Mouse (Mus musculus) cortical plate, adult 2 months (tissue): ENCODE data around the gene Pmm2. TPM values are rescaled to one million over a fixed set of nuclear protein-coding genes. Genes with fewer than 3 reads are reported as not detected.

Source experiments
- H3K27ac ChIP-seq: fragments of 200-500 bp; 2 replicates; pipeline ENCODE4 v1.5.1; 2012; ENCODE audit warnings: low read length, control low read depth, inconsistent platforms; ENCODE audit not compliant: insufficient read depth
- H3K4me1 ChIP-seq: fragments of 200-500 bp; 2 replicates; pipeline ENCODE4 v1.6.1; 2011; ENCODE audit warnings: low read length; ENCODE audit not compliant: control insufficient read depth, insufficient read depth
- H3K4me3 ChIP-seq: fragments of 200-500 bp; 2 replicates; pipeline ENCODE4 v1.5.1; 2011; ENCODE audit warnings: mild to moderate bottlenecking, low read length, control low read depth; ENCODE audit not compliant: insufficient read depth
- CTCF ChIP-seq: fragments of 200-500 bp; IDR thresholded peaks from 2 replicates; pipeline ENCODE4 v1.5.1; 2011; ENCODE audit warnings: mild to moderate bottlenecking, control low read depth, low read length; ENCODE audit not compliant: insufficient read depth; ENCODE audit errors: extremely low read depth
- POLR2A ChIP-seq: fragments of 200-500 bp; IDR thresholded peaks from 2 replicates; pipeline ENCODE4 v1.6.1; 2011; ENCODE audit warnings: mild to moderate bottlenecking, low read length, control low read depth; ENCODE audit not compliant: insufficient read depth; ENCODE audit errors: extremely low read depth
- polyA plus RNA-seq: library from polyadenylated mRNA; depleted of rRNA; stranded (reverse); fragments of >200 nt; gene quantifications from 2 replicates; pipeline ENCODE4 v1.2.3, GENCODE M21; 2012; rRNA removed

The Pmm2 gene
- polyA plus RNA-seq, 1 experiment, result 44.6 TPM

- TF ChIP-seq CTCF (no peak), POLR2A (no peak)
- no peak overlapping the region for H3K27ac ChIP-seq
These were observed 62.1 kb downstream of the Pmm2 start for GRCm38 (mm10) chr16:8699556-8699955.

DNA sequence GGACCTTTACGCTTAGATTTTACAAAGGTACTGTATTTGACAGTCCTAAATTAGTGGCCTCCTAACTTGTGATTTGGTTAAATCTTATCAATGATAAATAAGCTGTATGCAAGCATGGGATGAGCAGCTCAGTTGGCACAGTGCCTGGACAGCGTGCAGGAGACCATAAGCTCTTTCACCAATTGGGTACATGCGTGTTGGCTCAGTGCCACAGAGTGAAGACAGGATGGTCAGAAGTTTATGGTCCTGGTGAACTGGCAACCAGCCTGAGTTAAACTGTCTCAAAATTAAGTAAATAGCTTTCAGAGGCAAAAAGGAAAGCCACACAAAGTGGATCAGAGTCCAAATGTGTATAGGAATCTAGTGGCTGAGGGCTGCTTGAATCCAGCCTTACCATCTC, 63.1 kb downstream of the Pmm2 start:
- Histone ChIP-seq H3K4me3 (no peak overlapping the region), H3K27ac (no peak overlapping the region), H3K4me1 (0 out of 2 replicates have a peak, but pooled peaks cover 1% of the 10 kb centered on the region)
- TF ChIP-seq CTCF, result no peak
- no peak for TF ChIP-seq POLR2A

More at GRCm38 (mm10) chr16:8699556-8699955, 62.1 kb downstream of the Pmm2 start:
- Histone ChIP-seq H3K4me1 (no peaks in the 10 kb centered on the region), H3K4me3 (no peak overlapping the region)

- Histone ChIP-seq H3K4me1 (peaks cover 9% of the 10 kb centered on the region), H3K27ac (no peak overlapping the region), H3K4me3 (no peak overlapping the region)
- TF ChIP-seq CTCF, result no peak
- no peak for TF ChIP-seq POLR2A
These were observed 74.5 kb downstream of the Pmm2 start for GRCm38 (mm10) chr16:8711998-8712397.

Other genes with a start within 250 kb of the Pmm2 start
- gene Tmem114, start 212.5 kb upstream of the Pmm2 start, polyA plus RNA-seq, result 1.5 and 2.2 TPM in 2 replicates
- gene Mettl22, start 166.9 kb upstream of the Pmm2 start, polyA plus RNA-seq, result 69.3 and 69.5 TPM in 2 replicates
- 152 and 173 TPM in 2 replicates for gene Abat, start 124.2 kb upstream of the Pmm2 start, polyA plus RNA-seq
- 16.1 and 17.6 TPM in 2 replicates for gene Tmem186, start within 50 bp of the Pmm2 start, polyA plus RNA-seq
- 41.3 and 50.1 TPM in 2 replicates for gene Carhsp1, start 34.5 kb downstream of the Pmm2 start, polyA plus RNA-seq
- gene Gm5767, start 43.1 kb downstream of the Pmm2 start, polyA plus RNA-seq, result not detected in 2 replicates
- 96.0 and 107 TPM in 2 replicates for gene Usp7, start 154.6 kb downstream of the Pmm2 start, polyA plus RNA-seq
- 43.8 and 43.9 TPM in 2 replicates for gene 1810013L24Rik, start 192.4 kb downstream of the Pmm2 start, polyA plus RNA-seq